In the genomic region with DNA sequence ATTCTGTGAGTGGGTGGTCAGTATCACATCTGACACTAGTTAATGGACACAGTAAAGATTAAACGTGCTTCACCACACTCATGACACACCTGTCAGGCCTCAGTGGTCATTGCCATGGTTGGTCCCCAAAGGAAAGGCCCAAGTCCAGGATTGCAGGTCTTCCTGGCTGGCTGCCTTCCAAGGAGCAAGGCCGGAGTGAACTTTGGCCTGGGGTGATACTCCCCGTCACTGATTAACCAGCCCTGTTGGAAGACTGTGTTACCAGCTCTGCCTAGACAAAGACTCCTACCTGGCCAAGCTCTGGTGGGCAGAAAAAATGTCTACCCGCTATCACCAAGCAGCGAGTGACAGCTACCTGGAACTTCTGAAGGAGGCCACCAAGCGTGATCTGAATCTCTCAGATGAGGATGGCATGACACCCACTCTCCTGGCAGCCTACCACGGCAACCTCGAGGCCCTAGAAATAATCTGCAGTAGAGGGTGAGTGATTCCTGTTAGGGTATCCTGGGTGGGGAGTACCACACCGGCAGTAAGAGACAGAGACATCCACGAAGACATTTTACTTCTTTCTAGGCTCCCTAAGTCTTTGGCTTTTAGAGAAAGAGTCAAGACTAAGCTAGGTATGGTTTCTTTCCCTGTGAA, we compare ENCODE assay signal across 21 mouse cellular contexts. TPM values are rescaled to one million over a fixed set of nuclear protein-coding genes. Genes with fewer than 3 reads are reported as not detected.
DNase-seq lines count a peak whose midpoint lies in the region; ATAC-seq lines count a peak whose summit lies in the region.
"Had no signal": no experiment of that assay in that cellular context is flagged by ENCODE, and none has a peak within 500 bp of the region (broad histone marks: within the 10 kb centered on the region; RNA-seq: fewer than 3 reads in every experiment).

Anks4b (plus strand) TSS at position 256 of the 642 bp plus-strand sequence.

- peak; percentile 89 for DNase-seq in kidney, adult 18-20 months
- peak; percentile 90 to 95 for DNase-seq in kidney, postnatal 25 days
- DNase-seq in heart, adult 8-10 months (ENCODE audit: low spot score), result no peak
- DNase-seq in layer of hippocampus, postnatal 36 days, result no peak
- no peak for DNase-seq in midbrain, embryonic 14.5 days
- no peak for DNase-seq in thymus, postnatal 10 days (ENCODE audit: low spot score in 2 of 2)
- DNase-seq: cerebellum, adult 11 months; gastrocnemius, postnatal 10 days; lung, adult 2 months; thymus, adult 2 months had no signal

- peak within 1 kb of the TSS; percentile 46 for H3K4me2 ChIP-seq in intestine, embryonic 15.5 days (replicated peaks)
- peak within 1 kb of the TSS; percentile 42 for H3K4me2 ChIP-seq in liver, embryonic 15.5 days
- no peak within 1 kb of the TSS for H3K4me2 ChIP-seq in midbrain, embryonic 14.5 days (ENCODE audit: low read length)
- H3K4me2 ChIP-seq: forebrain, embryonic 13.5 days; heart, embryonic 12.5 days; neural tube, embryonic 13.5 days had no signal

- H3K27me3 ChIP-seq in intestine, embryonic 15.5 days (replicated peaks), result no peaks in the 10 kb centered on the region
- H3K27me3 ChIP-seq in liver, embryonic 15.5 days, result no peaks in the 10 kb centered on the region
- no peaks in the 10 kb centered on the region for H3K27me3 ChIP-seq in midbrain, embryonic 14.5 days (ENCODE audit: control insufficient read depth, insufficient read depth, low read length)
- H3K27me3 ChIP-seq: forebrain, embryonic 13.5 days; heart, embryonic 12.5 days; neural tube, embryonic 13.5 days had no signal

- peak within 1 kb of the TSS; percentile 31 for H3K9ac ChIP-seq in intestine, embryonic 15.5 days
- peak within 1 kb of the TSS; percentile 25; the same call in 1 of the 2 replicates for H3K9ac ChIP-seq in liver, embryonic 15.5 days
- H3K9ac ChIP-seq in midbrain, embryonic 14.5 days (replicated peaks; ENCODE audit: low read length), result no peak within 1 kb of the TSS
- H3K9ac ChIP-seq: forebrain, embryonic 13.5 days; heart, embryonic 12.5 days; neural tube, embryonic 13.5 days had no signal

- H3K4me3 ChIP-seq in intestine, embryonic 15.5 days (replicated peaks), result peak within 1 kb of the TSS; percentile 33
- H3K4me3 ChIP-seq in liver, embryonic 15.5 days (replicated peaks), result peak within 1 kb of the TSS; percentile 45
- H3K4me3 ChIP-seq in midbrain, embryonic 14.5 days (replicated peaks; ENCODE audit: low read depth, low read length), result no peak within 1 kb of the TSS
- H3K4me3 ChIP-seq: forebrain, embryonic 13.5 days; heart, embryonic 12.5 days; hindbrain, embryonic 10.5 days; neural tube, embryonic 13.5 days had no signal

- no peaks in the 10 kb centered on the region for H3K4me1 ChIP-seq in intestine, embryonic 15.5 days (replicated peaks)
- 0 out of 2 replicates have a peak, but pooled peaks cover under 1% of the 10 kb centered on the region for H3K4me1 ChIP-seq in liver, embryonic 15.5 days (replicated peaks)
- H3K4me1 ChIP-seq in midbrain, embryonic 14.5 days (ENCODE audit: control insufficient read depth, insufficient read depth, low read length), result no peaks in the 10 kb centered on the region
- H3K4me1 ChIP-seq: heart, embryonic 12.5 days; hindbrain, embryonic 10.5 days; neural tube, embryonic 13.5 days had no signal

- H3K27ac ChIP-seq in intestine, embryonic 15.5 days, result peak within 1 kb of the TSS; percentile 61
- peak within 1 kb of the TSS; percentile 61 for H3K27ac ChIP-seq in liver, embryonic 15.5 days (replicated peaks)
- H3K27ac ChIP-seq in midbrain, embryonic 14.5 days (replicated peaks; ENCODE audit: low read depth, low read length), result no peak within 1 kb of the TSS
- H3K27ac ChIP-seq: forebrain, embryonic 13.5 days; hindbrain, embryonic 10.5 days; neural tube, embryonic 13.5 days had no signal

- no peaks in the 10 kb centered on the region for H3K36me3 ChIP-seq in intestine, embryonic 15.5 days
- no peaks in the 10 kb centered on the region for H3K36me3 ChIP-seq in liver, embryonic 15.5 days (replicated peaks)
- H3K36me3 ChIP-seq in midbrain, embryonic 14.5 days (ENCODE audit: control insufficient read depth, insufficient read depth, low read length), result no peaks in the 10 kb centered on the region
- H3K36me3 ChIP-seq: heart, embryonic 12.5 days; hindbrain, embryonic 10.5 days; neural tube, embryonic 13.5 days had no signal

- ATAC-seq in intestine, embryonic 15.5 days, result peak; percentile 96
- peak; percentile 80 for ATAC-seq in liver, embryonic 15.5 days (ENCODE audit: insufficient read depth)
- ATAC-seq in midbrain, embryonic 14.5 days (ENCODE audit: low FRiP score, low TSS enrichment), result no peak
- ATAC-seq: forebrain, embryonic 13.5 days had no signal

- H3K9me3 ChIP-seq in intestine, embryonic 15.5 days, result no peaks in the 10 kb centered on the region
- no peaks in the 10 kb centered on the region for H3K9me3 ChIP-seq in liver, embryonic 15.5 days (replicated peaks)
- no peaks in the 10 kb centered on the region for H3K9me3 ChIP-seq in midbrain, embryonic 14.5 days (ENCODE audit: control insufficient read depth, low read length)
- H3K9me3 ChIP-seq: forebrain, embryonic 13.5 days; heart, embryonic 12.5 days; hindbrain, embryonic 10.5 days; neural tube, embryonic 13.5 days had no signal

- 57% methylated on average over 10 of the region's 10 CpGs for whole genome bisulfite sequencing in intestine, embryonic 15.5 days
- 56% methylated on average over 10 of the region's 10 CpGs for WGBS in liver, embryonic 15.5 days (ENCODE audit: insufficient replicate concordance)
- WGBS in midbrain, embryonic 14.5 days, result 88% methylated on average over 10 of the region's 10 CpGs

RNA-seq across cellular contexts. Expression of gene Anks4b, which starts in this region (rescaled TPM):
- polyA plus RNA-seq in intestine, embryonic 15.5 days (2015; fragmentation: Nextera tagmentation; extraction: Ambion mirVana), result 9.2 and 11.6 TPM in 2 replicates
- polyA plus RNA-seq in liver, embryonic 15.5 days (2015; fragmentation: Nextera tagmentation; extraction: Ambion mirVana), result 1.7 and 1.9 TPM in 2 replicates
- total RNA-seq in heart, adult 8-10 months (2022), result under 1 TPM; 0.05 to 0.13 (median 0.09) TPM
- total RNA-seq in layer of hippocampus, postnatal 36 days (2021), result under 1 TPM; 0.30 to 0.45 TPM
- polyA plus RNA-seq in midbrain, embryonic 14.5 days (2014; fragmentation: Nextera tagmentation; extraction: Ambion mirVana), result not detected in 2 replicates
- total RNA-seq: common myeloid progenitor, adult 5-6 weeks; megakaryocyte, adult 5-6 weeks; MEL; midbrain, postnatal 0 days had no signal
- polyA plus RNA-seq: embryonic facial prominence, embryonic 14.5 days; forebrain, embryonic 13.5 days; lung, adult 2 months; midbrain, postnatal 0 days; neural tube, embryonic 13.5 days had no signal

Comparison
In these comparisons a context has a peak if more than half of its experiments do, and no peak if none do; other contexts are left out.
1. DNase-seq: peak in kidney, adult 18-20 months (single experiment) and kidney, postnatal 25 days (2 of 2); none in heart, adult 8-10 months (single experiment), layer of hippocampus, postnatal 36 days (0 of 2), midbrain, embryonic 14.5 days (single experiment) and thymus, postnatal 10 days (0 of 2).